Mouse (Mus musculus) E14TG2a.4 (cell line): ENCODE results near the gene Nt5dc2.

ENCODE experiments used
- CTCF ChIP-seq: conservative IDR thresholded peaks from 2 replicates; pipeline ENCODE4 v1.5.1; 2014; ENCODE audit warnings: low read length
- NANOG ChIP-seq: IDR thresholded peaks from 2 replicates; pipeline ENCODE4 v1.6.1; 2014; ENCODE audit warnings: borderline replicate concordance, low read length, mixed read lengths
- POU5F1 ChIP-seq: IDR thresholded peaks from 2 replicates; pipeline ENCODE4 v1.6.1; 2014; ENCODE audit warnings: low read length, borderline replicate concordance

DNA sequence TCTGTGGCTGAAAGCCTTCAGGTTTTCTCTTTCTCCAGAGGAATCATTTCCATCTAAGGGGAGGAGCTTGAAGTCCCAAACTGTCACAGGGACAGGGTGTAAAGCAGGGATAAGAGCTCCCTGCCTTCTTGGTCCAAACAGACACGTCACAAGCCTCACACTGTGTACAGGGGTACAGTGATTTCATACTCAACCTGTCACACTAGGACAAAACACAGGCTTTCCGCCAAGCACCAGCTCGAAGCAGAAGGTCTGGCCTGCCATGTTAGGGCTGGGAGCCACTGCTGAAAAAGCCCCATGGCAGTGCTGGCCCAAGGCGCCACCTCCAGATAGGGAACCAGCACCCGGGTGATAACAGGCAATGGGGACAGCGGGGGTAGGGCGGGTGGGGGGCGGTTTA is 33.2 kb downstream of the Nt5dc2 start:
- TF ChIP-seq CTCF (no peak), NANOG (no peak), POU5F1 (no peak)
